Mouse (Mus musculus): ENCODE data around the gene AY074887. TPM values are rescaled to one million over a fixed set of nuclear protein-coding genes. Genes with fewer than 3 reads are reported as not detected.
"Not testable (repeated sequence)": the region's sequence is repeated elsewhere in the genome, so short reads cannot be mapped to it uniquely, and the experiment has no call there.

The AY074887 gene
- total RNA-seq (2021): not detected
- long read RNA-seq, experiment 1: 0 reads
- long read RNA-seq, experiment 2: 0 reads

DNA sequence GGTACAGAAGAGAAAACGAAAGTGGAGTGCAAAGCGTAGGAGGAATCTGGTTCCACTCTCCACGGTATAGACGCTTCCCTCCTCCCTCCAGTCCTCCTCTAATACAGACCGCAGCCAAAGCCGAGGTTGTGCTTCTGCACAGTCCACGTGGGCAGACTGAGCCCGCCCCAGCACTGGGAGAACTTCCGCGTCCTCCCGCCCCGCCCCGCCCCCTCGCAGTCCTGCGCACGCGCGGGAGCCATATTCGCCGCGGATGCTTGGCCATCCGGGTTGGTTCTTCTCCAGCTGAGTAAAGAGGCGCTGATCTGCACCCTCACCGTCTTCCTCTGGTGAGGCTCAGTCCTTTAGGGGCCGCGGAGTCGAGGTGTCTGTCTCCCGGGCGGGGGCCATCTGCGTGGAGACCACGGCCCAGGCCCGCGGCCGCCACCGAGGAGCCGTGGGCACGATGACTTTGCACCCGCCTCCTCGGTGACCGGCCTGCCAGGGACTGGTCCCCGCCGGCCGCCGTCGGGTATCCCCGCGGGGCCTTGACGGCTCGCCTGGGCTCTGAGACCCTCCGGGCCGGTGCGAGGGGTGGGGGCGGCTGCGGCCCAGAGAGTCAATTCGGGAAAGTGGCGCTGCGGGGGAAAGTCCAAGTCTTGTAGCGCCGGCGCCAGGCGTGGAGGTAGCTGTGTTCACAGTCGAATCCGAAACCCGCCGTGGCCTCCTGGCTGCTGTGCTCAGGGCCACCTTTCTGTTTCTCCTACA, at the start of gene AY074887, which contains the start of gene Psma4:
AY074887 (minus strand) TSS at position 424 of the 747 bp plus-strand sequence.
Psma4 (plus strand) TSS at position 216 of the 747 bp plus-strand sequence.
- intact Hi-C loops (cut with DNase I): loop anchor here (5.0 kb wide), 1 partner anchor 33 kb away; the partner anchor contains the start of gene Hykk
- DNase-seq: peak; percentile 88 to 89

DNA sequence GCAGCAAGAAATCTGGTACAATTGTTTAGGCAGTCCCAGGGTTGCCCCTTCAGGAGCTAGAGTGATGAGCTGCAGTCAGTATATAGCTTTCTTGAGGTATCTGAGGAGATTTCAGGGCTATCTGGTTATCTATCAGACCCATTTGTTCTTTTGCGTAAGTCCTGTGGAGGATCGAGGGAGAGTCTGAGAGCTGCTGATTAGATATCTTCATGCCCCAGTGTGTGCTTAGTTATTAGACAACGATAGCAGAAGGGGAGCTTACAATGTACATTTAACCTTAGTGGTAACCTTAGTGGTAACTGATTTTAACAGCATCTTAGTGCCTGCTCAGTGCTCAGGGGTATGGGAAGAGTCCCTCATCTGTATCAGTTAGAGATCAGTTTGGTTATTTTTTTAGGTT, 44.8 kb upstream of the AY074887 start:
- no peak for DNase-seq
- intact Hi-C loops (cut with DNase I): no loop called here

GRCm38 (mm10) chr9:54994381-54994780, 43.6 kb upstream of the AY074887 start:
- intact Hi-C loops (cut with DNase I): no loop called here
- no peak for DNase-seq

DNA sequence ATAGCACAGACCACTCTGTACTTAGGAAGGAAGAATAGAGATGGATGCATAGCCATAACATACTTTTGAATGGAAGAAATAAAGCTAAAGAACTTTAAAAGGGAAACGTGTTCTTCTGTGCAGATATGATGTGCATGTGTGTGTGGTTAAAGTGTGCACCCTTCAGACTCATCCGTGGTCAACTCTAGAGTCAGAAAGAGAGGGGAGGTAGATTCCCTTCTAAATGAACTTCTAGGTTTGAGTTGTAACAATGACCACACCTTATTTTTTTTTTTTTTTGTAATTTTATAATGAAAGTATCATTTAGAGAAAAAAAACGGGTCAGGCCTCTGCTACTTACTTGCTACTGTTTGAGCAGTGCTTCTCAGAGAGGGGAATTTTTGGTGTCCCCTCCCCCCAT, 39.6 kb upstream of the AY074887 start:
- intact Hi-C loops (cut with DNase I): no loop called here
- no peak for DNase-seq

GRCm38 (mm10) chr9:54982401-54982800, 31.6 kb upstream of the AY074887 start:
- intact Hi-C loops (cut with DNase I): no loop called here
- DNase-seq: no peak

GRCm38 (mm10) chr9:54981291-54982191, 30.7 kb upstream of the AY074887 start:
- intact Hi-C loops (cut with DNase I): no loop called here
- DNase-seq: peak in 1 of 2 experiments; percentile 6

DNA sequence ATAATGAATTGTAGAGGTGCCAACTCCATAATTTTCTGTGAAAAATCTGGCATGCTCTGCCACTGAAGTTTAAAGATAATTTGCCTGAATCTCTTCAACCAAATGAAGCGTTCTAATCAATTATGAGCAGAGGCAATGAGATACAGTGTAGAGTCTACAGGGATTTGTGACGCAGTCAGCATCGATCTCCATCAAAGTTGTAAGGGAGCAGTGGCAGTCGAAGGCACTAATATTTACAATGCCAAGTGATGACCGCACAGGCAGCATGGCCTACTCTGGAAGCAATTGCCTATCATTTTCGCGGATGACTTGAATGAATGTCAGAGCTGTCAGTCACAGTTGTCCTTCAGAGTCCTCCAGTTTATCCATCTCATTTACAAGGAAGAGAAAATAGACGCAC, 29.9 kb upstream of the AY074887 start, which contains the start of gene Chrna5:
Chrna5 (plus strand) TSS at position 207 of the 400 bp plus-strand sequence.
- DNase-seq: no peak
- intact Hi-C loops (cut with DNase I): no loop called here

DNA sequence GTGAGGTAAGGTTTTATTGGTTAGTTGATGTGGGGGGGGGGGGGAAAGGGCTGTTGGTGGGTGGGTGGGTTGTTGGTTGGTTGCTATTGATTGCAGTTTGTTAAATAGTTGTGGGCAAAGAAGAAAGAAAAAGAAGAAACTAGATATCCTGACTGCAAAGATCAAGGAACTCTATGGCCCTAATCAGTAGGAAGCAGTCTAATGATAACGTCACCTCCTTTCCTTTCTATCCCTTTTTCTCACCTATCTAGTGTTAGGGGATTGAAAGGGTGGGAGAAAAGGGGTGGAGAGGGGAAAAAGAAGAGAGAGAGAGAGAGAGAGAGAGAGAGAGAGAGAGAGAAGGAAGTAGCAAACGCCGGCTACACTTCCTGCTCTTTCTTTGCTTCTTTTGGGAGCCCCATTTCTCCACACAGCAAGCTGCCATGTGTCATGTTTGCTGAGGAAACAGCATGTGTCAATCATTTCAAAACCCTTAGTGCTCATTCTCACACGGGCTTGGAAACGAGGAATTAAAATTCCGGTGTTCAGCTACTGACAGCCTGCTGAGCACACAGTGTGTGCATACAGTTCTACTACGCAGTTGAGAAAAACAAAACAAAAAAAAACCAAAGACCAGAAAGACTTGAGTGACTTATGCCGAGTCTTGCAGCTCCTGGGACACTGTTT, 19.3 kb upstream of the AY074887 start:
- intact Hi-C loops (cut with DNase I): no loop called here
- no peak for DNase-seq

DNA sequence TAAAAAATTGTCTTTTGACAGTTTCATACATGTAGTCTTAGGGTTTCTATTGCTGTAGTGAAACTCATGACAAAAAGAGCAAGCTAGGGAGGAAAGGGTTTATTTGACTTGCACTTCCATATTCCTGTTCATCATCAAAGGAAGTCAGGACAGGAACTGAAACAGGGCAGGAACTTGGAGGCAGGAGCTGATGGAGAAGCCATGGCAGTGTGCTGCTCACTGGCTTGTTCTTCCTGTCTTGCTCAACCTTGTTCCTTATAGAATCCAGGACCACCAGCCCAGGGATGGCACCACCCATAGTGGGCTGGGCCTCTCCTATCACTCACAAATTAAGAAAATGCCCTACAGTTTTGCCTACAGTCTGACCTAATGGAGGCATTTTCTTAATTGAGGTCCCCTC, 12.9 kb upstream of the AY074887 start:
- intact Hi-C loops (cut with DNase I): no loop called here
- no peak for DNase-seq

GRCm38 (mm10) chr9:54961059-54961458, 10.3 kb upstream of the AY074887 start:
- DNase-seq: no peak
- intact Hi-C loops (cut with DNase I): no loop called here

- not testable (repeated sequence) for DNase-seq
- intact Hi-C loops (cut with DNase I): loop anchor here (5.0 kb wide), 1 partner anchor 33 kb away; the partner anchor contains the start of gene Hykk
Measured at GRCm38 (mm10) chr9:54950162-54950561, 636 bp downstream of the AY074887 start.

DNA sequence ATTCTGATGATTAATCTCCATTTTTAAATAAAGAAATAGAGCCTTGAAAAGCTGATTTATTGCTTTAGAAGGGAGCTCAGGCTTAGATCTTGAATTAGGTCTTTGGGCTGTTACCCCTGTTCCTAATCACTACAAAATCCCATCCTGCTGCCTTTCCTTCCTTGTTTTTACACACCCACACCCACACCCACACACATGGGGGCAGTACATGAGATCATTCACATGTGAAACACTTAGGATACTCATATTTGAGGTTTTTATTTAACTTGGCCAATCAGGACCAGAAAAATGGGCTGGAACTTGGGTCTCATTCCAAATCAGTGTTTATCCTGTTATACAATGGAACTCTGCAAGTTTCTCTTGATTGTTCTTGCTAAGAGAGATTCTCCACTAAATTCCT, 1.3 kb downstream of the AY074887 start:
- no peak for DNase-seq
- intact Hi-C loops (cut with DNase I): no loop called here

- no peak for DNase-seq
- intact Hi-C loops (cut with DNase I): no loop called here
Measured at GRCm38 (mm10) chr9:54946256-54946655, 4.5 kb downstream of the AY074887 start.

- no peak for DNase-seq
- intact Hi-C loops (cut with DNase I): no loop called here
Measured at GRCm38 (mm10) chr9:54944467-54944866, 6.3 kb downstream of the AY074887 start.

GRCm38 (mm10) chr9:54942071-54942470, 8.7 kb downstream of the AY074887 start:
- intact Hi-C loops (cut with DNase I): no loop called here
- no peak for DNase-seq

DNA sequence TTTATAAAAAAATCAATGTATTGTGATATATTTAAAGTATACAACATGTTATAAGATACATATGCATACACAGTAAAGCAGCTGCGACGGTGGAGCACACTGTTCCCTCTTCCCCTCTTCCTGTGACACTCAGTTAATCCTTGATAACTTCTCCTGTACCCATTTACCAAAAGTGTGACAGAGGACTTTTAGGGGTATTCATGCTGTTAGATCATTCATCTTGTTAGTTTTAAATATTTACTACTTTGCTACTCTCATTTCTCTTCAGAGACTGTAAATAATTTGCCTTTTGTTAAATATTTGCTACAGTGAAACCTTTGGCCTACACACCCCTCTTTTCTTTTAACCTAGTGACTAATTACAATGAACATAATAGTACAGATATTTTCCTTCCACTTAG, 18.4 kb downstream of the AY074887 start:
- intact Hi-C loops (cut with DNase I): no loop called here
- no peak for DNase-seq

DNA sequence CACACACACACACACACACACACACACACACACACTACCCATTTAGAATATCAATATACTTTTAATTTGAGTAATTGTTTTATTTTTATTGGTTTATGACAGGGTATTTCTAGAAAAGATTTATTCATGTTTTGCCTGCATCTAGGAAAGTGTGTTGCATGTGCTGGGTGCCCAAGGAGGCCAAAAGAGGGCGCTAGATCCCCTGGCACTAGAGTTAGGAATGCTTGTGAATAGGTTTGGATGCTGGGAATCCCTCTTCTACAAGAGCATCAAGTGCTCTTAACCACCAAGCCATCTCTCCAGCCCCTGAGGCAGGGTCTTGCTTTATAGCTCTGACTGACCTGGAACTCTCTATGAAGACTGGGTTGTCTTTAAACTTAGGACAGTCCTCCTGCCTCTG, 19.0 kb downstream of the AY074887 start:
- no peak for DNase-seq
- intact Hi-C loops (cut with DNase I): no loop called here

GRCm38 (mm10) chr9:54930741-54931140, 20.1 kb downstream of the AY074887 start:
- intact Hi-C loops (cut with DNase I): no loop called here
- no peak for DNase-seq

DNA sequence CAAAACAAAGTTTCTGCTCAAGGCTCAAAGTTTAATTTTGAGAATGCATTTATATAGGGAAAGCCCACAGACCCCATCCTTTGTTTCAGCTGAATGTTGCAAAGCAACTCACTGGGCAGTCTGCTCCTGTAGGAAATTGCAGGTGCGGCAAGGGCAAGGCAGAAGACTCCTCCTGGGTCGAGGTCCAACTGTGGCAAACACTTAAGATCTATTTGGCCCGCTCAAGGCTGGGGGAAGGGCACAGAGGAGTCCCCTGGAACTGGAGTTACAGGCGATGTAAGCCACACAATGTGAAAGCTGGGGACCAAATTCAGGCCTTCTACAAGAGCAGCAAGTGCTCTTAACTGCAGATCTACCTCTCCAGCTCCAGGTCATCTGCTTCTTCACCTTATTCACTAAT, 30.9 kb downstream of the AY074887 start:
- no peak for DNase-seq
- intact Hi-C loops (cut with DNase I): loop anchor here (5.0 kb wide), 1 partner anchor 32 kb away; the partner anchor contains the start of genes AY074887 and Psma4

DNA sequence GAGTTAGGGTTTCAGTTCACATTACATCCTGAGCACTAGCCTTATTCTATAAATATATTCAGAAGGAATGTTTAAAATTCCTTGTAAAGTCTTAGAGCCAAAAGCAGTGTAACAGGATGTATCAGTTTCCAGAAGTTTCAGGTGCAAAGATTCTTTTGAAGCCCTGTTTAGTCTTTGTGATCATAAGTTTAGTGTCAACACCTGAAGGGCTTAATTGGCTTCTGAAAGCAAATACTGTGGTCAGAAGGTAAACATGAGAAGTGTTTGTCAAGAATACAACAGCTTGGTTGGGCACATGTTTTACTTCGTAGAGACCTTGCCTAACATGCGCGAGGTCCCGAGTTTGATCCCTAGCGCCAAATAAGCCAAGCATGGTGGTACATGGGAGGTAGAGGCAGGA, 32.0 kb downstream of the AY074887 start:
- intact Hi-C loops (cut with DNase I): loop anchor here (5.0 kb wide), 1 partner anchor 34 kb away; the partner anchor contains the start of genes AY074887 and Psma4
- no peak for DNase-seq

Measured in gastrocnemius, postnatal 36 days (tissue).